Mouse (Mus musculus): ENCODE results near the gene Pkn2.
A peak's percentile ranks its signal among the peaks of the same experiment; 100 is the strongest.

Pkn2 gene

GRCm38 (mm10) chr3:142881872-142882623, at the start of gene Pkn2:
Pkn2 (minus strand) TSS chr3:142882004.
- DNase-seq (ENCODE audit: low spot score in 2 of 2) = peak; percentile 96 to 97

GRCm38 (mm10) chr3:142929906-142930305, 48.1 kb upstream of the Pkn2 start:
- no peak for DNase-seq (ENCODE audit: low spot score in 2 of 2)

- no peak for DNase-seq (ENCODE audit: low spot score in 2 of 2)
These were observed 45.5 kb upstream of the Pkn2 start for GRCm38 (mm10) chr3:142927311-142927710.

- DNase-seq (ENCODE audit: low spot score in 2 of 2) = no peak
These were observed 43.1 kb upstream of the Pkn2 start for GRCm38 (mm10) chr3:142924831-142925348.

DNA sequence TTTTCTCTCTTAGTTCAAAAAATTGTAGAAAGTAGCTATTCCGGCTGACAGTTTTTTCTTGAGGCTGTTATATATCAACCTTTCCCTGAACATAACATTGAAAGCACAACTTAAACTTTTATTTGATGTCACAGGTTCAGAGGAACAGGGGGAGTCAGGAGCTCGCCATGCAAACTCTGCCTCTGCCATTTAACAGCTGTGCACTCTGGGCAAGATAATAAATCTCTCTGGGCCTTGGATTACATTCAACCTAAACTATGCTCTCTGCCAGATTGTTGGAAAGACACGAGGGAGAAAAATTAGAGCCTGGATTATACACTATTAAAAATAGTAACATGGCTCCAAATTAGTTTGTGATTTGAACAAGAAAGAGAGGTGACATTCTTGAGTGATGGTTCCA, 37.3 kb upstream of the Pkn2 start:
- DNase-seq (ENCODE audit: low spot score in 2 of 2) = no peak

GRCm38 (mm10) chr3:142917760-142918439, 36.1 kb upstream of the Pkn2 start:
- DNase-seq (ENCODE audit: low spot score in 2 of 2) = no peak

GRCm38 (mm10) chr3:142917171-142917570, 35.4 kb upstream of the Pkn2 start:
- DNase-seq (ENCODE audit: low spot score in 2 of 2) = no peak

DNA sequence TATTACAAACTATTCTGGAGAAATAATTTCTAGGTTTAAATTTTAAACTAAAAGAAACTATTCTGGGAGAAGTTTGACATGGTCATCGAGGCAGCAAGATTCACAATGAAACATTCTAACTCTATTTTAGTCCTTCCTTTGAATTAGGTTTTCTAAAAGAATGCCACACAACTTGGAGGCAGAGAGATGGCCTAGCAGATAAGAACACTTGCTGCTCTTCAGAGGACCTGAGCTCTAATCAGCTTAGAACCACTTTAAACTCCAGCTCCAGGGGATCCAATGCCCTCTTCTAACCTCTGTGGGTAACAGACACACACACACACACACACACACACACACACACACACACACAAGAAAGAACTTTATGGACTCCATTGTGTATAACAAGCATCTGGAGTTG, 31.5 kb upstream of the Pkn2 start:
- DNase-seq (ENCODE audit: low spot score in 2 of 2) = no peak

DNA sequence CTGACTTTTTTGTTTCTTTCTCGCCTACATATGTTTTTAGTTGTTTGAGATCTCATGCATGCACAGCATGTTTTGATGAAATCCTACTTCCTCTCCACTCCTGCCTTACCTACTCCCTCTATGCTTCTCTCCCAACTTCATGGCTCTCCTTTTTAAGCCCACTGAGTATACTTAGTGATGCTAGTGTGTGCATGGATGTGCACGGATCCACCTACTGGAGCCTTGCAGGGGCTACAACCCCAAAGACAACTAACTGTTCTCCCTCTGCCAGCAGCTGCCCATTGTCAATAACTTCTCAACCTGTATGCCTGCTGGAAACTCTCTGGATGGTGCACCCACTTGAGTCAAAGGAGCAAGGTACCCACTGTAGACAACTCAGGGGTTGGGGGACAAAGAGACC, 17.9 kb upstream of the Pkn2 start:
- DNase-seq (ENCODE audit: low spot score in 2 of 2) = no peak

- DNase-seq (ENCODE audit: low spot score in 2 of 2) = no peak
These were observed 17.2 kb upstream of the Pkn2 start for GRCm38 (mm10) chr3:142898949-142899396.

DNA sequence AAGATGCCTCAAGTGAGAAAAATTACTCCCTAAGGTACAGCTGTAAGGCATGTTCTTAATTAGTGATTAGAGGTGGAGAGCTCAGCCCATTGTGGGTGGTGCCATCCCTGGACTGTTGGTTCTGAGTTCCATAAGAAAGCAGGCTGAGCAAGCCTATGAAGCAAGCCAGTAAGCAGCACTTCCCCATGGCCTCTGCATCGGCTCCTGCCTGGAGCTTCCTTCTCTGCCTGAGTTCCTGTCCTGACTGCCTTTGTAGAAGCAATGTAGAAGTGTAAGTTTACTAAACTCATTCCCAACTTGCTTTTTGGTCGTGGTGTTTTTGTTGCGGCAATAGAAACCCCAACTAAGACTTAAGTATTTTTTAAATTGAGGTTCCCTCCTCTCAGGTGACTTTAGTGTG, 8.6 kb upstream of the Pkn2 start:
- no peak for DNase-seq (ENCODE audit: low spot score in 2 of 2)

GRCm38 (mm10) chr3:142886963-142887362, 5.2 kb upstream of the Pkn2 start:
- DNase-seq (ENCODE audit: low spot score in 2 of 2) = no peak

DNA sequence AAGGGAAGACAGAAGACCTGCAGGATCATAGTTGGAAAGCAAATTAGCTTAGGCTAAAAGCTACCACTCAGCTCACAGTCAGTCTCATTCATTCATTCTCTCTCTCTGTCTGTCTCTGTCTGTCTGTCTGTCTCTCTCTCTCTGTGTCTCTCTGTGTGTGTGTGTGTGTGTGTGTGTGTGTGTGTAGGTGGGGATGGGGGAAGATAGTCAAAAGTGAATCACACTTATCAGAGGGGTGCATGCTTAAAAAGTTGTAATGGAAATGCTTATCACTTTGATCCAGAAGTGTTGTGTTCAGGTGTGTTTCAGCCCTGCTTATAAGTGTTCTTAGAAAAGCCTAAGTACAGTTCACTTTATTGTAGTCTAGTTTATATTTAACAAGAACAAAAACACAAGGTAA, 2.8 kb upstream of the Pkn2 start:
- DNase-seq (ENCODE audit: low spot score in 2 of 2) = no peak

GRCm38 (mm10) chr3:142881589-142881871, 274 bp downstream of the Pkn2 start:
- DNase-seq (ENCODE audit: low spot score in 2 of 2) = no peak

- no peak for DNase-seq (ENCODE audit: low spot score in 2 of 2)
These were observed 815 bp downstream of the Pkn2 start for GRCm38 (mm10) chr3:142880790-142881588.

DNA sequence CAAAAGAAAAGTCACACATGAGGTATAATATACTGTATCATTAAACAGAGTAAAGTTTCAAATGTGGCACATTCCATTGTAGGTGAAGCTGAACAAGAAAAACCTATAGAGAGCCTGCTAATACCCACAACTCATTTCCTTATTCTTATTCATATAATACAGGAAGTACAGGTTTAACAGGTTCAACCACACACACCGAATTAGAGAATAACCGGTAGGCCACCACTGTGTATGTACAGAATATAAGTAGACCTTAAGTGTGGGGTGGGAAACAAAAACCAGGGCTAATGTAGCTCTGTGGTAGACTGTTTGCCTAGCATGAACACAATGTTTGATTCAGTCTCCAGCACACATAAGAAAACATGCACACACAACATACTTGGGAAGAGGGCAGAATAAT, 18.6 kb downstream of the Pkn2 start:
- no peak for DNase-seq (ENCODE audit: low spot score in 2 of 2)

DNA sequence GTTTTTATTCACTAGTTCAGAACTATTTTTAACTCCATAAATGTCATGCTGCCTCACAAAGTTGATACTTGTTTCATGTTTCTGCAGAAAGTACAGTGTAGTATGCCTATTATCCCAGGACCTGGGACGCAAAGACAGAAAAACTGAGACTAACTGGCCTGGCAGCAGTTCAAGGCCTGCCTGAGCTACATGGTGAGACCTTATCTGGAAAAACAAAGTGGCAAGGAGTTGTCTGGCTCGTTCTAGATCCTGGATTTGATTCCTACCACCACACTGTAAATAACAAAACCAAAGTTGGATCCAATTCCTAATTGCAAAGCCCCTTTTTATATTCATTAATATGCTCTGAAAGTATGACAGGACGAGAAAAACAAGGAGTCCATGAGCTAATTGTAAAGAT, 25.0 kb downstream of the Pkn2 start:
- DNase-seq (ENCODE audit: low spot score in 2 of 2) = no peak

DNA sequence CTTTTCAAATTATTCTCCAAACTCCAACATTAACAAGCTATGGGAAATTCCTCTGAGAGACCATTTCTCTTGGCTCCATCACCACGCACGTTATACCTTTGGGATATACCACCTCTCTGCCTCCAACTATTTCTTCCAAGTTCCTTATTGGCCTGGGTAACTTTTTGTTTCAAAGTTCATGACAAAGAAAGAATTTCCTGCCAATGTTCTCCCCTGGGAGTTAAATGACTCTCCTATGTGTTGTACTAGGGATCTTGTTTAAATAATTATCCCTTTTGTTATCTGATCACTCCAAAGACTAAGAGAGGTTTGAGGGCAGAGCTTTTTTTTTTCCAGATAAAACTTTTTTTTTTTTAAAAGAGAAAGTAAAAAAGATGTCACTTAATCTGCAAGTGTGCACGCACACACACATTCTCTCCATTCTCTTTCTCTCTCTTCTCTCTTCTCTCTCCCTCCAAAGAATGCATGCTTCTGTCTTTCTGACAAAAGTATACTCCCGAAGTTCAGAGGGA, 25.8 kb downstream of the Pkn2 start:
- no peak for DNase-seq (ENCODE audit: low spot score in 2 of 2)

- DNase-seq (ENCODE audit: low spot score in 2 of 2) = no peak
These were observed 28.9 kb downstream of the Pkn2 start for GRCm38 (mm10) chr3:142852911-142853310.

DNA sequence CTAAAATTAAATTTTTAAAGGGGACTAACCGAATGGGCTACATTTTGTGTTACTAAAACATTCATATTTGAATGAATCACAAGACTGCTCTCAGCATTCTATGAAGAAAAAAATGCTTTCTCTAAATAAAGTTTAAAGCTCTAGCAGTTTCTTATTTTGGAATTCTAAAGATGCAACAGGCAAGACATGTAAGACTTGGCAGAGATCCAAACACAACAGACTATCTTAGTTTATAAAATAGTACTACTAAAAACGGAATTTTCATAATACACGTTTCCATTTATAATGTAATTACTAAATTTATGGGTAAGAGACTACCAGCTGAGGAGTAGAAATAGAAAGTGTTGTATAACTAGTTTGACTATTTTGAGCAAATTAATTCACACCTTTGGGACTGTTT, 30.2 kb downstream of the Pkn2 start:
- DNase-seq (ENCODE audit: low spot score in 2 of 2) = no peak

- DNase-seq (ENCODE audit: low spot score in 2 of 2) = no peak
These were observed 41.8 kb downstream of the Pkn2 start for GRCm38 (mm10) chr3:142839961-142840360.

DNA sequence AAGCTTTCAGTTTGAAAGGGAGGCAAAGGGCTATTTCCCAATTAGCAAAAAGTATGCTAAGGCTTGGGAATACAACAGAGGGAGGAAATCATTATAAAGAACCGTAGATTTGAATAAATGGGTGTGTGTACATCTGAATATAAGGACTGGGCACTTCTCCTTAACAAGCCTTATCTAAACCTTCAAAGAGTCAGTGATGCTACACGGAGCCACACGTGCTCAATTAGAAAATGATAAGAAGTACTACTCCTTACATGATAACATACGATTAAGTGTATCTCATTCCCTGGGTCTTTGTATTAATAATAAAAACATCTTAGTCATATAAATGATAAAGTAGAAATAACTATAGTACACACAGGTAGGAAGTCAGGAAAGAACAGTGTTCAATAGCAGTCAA, 47.0 kb downstream of the Pkn2 start:
- no peak for DNase-seq (ENCODE audit: low spot score in 2 of 2)
